15 mouse cellular contexts compared by ENCODE assay signal in genomic region chr17:64554901-64555300, GRCm38 (mm10).
"Had no signal": no experiment of that assay in that cellular context is flagged by ENCODE, and none has a peak within 500 bp of the region (broad histone marks: within the 10 kb centered on the region; RNA-seq: fewer than 3 reads in every experiment).

No protein-coding gene starts in this region.

- H3K27me3 ChIP-seq: neural tube, embryonic 15.5 days; stomach, embryonic 15.5 days had no signal

- H3K27ac ChIP-seq: neural tube, embryonic 15.5 days; stomach, embryonic 15.5 days; stomach, postnatal 0 days had no signal

- H3K36me3 ChIP-seq: neural tube, embryonic 15.5 days; stomach, embryonic 15.5 days had no signal

- H3K9me3 ChIP-seq: neural tube, embryonic 15.5 days; stomach, embryonic 15.5 days had no signal

- DNase-seq: retina, postnatal 1 day; right cerebral cortex, adult 18-20 months; right cerebral cortex, postnatal 14 days; right cerebral cortex, postnatal 25 days; right cerebral cortex, postnatal 4 days; spleen, adult 18-20 months; thymus, adult 18-20 months; thymus, adult 2 months; thymus, postnatal 14 days; thymus, postnatal 25 days; thymus, postnatal 36 days; thymus, postnatal 4 days had no signal

- H3K9ac ChIP-seq: neural tube, embryonic 15.5 days; stomach, embryonic 15.5 days had no signal

- H3K4me2 ChIP-seq: neural tube, embryonic 15.5 days; stomach, embryonic 15.5 days had no signal

- H3K4me3 ChIP-seq: neural tube, embryonic 15.5 days; stomach, embryonic 15.5 days had no signal
